Mouse (Mus musculus): ENCODE measurements around the gene Rad23b. TPM values are rescaled to one million over a fixed set of nuclear protein-coding genes. Genes with fewer than 3 reads are reported as not detected.
"Not testable (repeated sequence)": the region's sequence is repeated elsewhere in the genome, so short reads cannot be mapped to it uniquely, and the experiment has no call there.

The Rad23b gene
- 107 and 112 TPM in 2 replicates for total RNA-seq (2014; fragmentation: Nextera tagmentation)
- 172 and 177 TPM in 2 replicates for total RNA-seq (2017)

DNA sequence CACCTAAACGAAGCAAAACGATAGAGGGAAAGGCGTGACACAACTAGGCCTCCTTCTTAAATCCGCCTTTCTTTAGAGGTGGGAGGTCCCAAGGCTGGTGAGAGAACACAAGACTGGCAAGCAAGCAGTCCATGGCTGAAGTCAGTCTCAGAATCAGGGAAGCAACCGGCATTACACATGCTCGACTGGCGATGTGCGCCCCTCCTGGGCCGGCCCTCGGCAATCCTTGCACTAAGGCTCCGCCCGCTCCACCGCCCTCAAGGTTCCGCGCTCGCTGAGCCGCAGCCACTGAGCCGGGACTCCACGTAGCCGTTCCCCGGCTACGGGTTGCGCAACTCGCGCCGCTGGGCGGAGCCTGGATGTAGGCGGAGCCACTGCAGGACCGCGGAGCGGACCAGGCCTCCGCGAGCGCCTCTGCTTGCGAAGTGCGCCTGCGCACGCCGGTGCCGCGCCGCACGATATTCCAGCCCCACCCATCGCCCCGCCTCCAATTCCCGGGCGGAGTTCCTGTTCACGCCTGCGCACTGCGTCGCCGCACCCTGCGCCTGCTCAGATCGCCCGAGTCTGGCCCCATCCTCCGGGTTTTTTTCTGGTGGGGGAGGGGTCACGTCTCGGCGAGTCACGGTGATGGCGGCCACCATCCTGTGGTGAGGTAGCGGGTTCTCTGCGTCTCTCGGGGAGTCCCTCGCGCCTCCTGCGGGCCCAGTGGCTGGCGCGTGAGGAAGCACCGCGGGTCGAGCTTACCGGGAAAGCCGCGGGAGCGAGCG, at the start of gene Rad23b:
Gene Rad23b (plus strand): TSS at position 592 of the 767 bp plus-strand sequence.
- ATAC-seq (replicated peaks; ENCODE audit: low FRiP score, low TSS enrichment, poor library complexity, severe bottlenecking): peak; percentile 92

DNA sequence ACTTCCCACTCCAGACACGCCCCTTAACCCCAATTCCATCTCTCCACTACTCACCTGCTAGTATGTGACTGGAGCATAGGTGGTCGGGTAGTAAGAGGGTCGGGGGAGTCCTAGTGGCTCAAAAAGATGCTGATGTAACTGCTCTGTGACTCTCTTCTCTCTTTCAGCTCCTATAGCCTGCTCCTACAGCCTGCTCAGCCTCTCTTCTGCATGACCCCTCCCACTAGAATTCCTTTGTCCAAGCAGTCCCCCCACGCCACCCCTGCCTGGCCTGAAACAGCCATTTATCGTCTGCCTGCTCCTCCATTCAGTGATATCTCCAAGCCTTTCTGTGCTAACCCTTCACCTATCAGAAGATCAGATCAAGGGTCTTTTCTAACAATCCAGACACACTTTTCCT, 45.7 kb upstream of the Rad23b start:
- ATAC-seq (replicated peaks; ENCODE audit: low FRiP score, low TSS enrichment, poor library complexity, severe bottlenecking): no peak

DNA sequence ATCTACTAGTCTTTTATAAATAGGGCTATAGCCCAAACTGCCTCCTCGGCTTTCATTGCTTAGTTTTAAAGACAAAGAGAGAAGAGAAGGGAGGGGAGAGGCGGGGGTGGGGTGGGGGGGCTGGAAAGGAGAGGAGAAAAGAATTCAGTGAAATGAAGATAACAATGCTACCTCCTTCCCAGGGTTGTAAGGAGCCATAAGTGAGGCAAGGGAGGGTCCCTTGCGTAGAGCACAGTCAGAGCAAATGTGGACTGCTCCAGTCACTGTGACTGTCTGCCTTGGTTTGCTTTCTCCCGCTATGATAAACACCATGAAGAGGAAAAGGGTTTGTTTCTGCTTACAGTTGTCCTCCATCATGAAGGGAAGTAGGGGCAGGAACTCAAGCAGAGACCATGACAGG, 43.2 kb upstream of the Rad23b start:
- no peak for ATAC-seq (replicated peaks; ENCODE audit: low FRiP score, low TSS enrichment, poor library complexity, severe bottlenecking)

DNA sequence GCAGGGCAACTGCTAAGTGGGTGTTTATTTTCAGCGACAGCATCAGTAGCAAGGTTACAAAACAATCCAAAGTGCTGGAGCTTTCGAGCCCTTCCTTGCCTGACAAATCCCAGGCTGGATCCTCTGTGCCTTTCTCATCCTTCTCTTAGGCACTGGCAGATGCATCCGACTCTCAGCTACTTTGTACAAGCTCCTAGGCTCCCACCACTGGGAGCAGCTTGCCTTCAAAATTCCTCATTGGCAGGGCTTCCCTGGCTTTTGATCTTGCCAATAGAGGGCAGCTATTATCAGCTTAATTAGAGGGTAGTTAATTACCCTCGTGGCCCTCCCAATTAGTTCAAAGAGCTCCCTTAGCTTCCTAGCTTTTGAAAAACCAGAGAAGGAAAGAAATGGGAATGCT, 33.1 kb upstream of the Rad23b start:
- ATAC-seq (replicated peaks; ENCODE audit: low FRiP score, low TSS enrichment, poor library complexity, severe bottlenecking): no peak

DNA sequence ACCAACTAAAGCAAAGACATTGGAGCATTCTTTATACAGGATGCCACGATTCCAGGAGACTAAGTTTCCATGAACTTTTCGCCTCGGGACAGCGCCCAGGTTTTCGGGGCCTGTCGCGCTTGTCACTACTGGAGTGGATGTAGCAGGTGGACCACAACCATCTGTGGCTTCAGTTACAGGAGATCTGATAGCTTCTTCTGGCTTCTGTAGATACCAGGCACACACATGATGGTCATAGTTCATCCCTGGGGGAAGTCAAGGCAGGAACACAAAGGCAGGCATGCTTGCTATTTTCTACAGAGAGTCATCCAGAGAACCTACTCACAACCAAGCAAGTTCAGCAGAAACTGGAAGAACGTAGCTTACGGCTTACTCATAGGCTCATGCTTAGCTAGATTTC, 31.5 kb upstream of the Rad23b start:
- not testable (repeated sequence) for ATAC-seq (replicated peaks; ENCODE audit: low FRiP score, low TSS enrichment, poor library complexity, severe bottlenecking)

DNA sequence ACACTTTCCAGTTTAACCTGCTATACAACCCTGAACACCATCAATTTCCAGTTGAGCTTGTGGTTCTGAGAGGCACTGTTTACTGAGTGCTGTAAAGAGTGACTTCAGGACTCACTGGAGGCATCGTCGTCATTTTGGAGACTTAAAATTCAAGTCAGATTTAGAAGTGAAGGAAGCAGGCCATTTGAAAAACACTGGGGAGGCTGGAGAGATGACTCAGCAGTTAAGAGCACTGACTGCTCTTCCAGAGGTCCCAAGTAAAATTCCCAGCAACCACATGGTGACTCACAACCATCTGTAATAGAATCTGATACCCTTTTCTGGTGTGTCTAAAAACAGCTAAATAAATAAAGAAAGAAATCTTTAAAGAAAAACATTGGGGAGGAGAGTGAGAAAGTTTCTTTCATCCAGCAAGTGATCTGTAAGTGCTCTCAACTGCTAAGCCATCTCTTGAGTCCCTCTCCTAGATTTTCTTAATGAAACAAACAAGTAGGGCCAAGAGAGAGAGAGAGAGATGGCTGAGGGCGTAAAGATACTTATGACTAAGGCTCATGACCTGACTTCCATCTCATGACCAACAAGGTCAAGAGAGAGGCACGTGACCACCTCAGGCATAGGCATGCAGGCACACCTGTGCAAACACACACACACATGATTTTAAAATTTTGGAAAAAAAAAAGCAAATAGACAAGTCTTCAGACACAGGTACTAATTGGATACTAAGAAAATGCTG, 23.9 kb upstream of the Rad23b start:
- ATAC-seq (replicated peaks; ENCODE audit: low FRiP score, low TSS enrichment, poor library complexity, severe bottlenecking): no peak

DNA sequence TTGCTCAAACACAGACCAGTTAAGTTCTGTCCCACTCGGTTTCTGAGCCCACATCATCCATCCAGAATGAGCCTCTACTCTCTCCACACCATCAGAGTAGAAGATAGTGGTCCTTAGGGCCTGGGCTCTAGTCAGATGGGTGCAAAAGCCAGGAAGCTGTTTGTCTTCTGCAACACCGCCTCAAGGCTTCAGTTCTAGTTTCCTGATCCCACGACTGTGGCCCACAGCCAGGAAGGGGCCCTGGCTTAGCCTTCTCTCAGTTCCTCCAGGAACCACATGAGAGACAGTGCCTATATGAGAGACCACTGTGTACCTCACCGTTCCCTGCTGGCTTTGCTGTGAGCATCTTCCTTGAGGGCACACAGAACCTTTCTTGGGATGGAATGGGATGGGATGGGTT, 22.3 kb upstream of the Rad23b start:
- no peak; the same call in 1 of the 2 replicates for ATAC-seq (replicated peaks; ENCODE audit: low FRiP score, low TSS enrichment, poor library complexity, severe bottlenecking)

DNA sequence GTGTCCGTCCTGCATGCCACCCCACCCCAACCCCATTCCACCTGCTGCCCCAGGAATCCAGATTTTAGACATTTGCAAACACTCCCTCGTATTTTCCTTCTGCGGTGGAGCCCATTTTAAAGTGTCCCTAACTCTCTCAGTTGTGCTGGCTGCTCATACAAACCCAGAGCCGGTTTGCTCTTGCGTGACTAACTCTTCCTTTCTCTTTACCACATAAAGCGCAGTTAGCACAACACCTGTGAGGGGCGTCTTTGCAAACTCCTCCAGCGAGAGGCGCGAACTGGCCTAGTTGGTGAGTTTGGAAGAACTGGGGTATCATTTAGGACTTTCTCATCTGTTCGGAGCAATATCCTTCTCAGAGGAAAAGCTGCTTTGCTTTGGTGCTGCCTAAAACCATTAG, 21.4 kb upstream of the Rad23b start:
- no peak for ATAC-seq (replicated peaks; ENCODE audit: low FRiP score, low TSS enrichment, poor library complexity, severe bottlenecking)

DNA sequence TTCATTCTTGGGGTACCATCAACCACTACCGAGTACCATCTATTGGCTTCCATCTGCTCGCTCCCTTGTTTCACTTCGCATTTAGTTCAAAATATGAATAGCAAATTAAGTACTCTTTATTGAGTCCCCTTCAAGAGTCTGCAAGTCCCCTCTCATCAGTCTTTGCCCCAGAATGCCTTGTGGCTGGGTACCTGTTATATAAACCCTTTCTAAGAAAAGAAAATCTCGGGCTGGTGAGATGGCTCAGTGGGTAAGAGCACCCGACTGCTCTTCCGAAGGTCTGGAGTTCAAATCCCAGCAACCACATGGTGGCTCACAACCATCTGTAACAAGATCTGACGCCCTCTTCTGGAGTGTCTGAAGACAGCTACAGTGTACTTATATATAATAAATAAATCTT, 20.9 kb upstream of the Rad23b start:
- not testable (repeated sequence) for ATAC-seq (replicated peaks; ENCODE audit: low FRiP score, low TSS enrichment, poor library complexity, severe bottlenecking)

DNA sequence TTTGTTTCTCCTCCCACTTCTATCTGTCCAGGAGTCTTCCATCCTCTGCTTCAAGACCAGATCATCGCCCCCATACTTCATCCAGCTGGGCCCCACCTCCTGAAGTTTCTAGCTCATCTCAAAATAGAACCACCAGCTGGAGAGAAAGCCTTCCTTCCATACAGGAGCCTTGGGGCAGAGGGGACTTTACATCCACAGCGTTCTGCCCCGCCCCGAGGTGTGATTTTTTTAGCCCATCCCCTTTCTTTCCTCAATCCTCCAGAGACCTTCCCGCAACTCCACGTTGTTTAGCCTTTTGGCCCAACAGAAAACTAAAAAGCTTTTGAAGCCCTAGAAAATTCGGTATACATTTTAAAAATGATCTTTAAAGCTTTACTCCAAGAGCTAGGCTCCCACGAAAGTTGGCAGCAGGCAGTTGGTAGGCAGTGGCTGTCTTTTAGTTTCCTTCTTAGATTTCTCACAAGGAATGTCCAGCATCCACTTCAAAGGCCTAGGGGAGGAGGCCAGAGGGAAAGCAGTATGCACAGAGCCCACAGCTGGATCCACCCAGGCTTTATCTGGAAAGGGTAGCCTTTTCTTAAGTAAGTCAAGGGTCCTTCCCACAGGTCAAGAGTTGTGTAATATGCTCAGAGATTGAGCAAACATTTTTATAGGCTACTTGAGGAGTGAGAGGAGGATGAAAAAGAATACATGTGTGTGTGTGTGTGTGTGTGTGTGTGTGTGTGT, 20.1 kb upstream of the Rad23b start:
- no peak for ATAC-seq (replicated peaks; ENCODE audit: low FRiP score, low TSS enrichment, poor library complexity, severe bottlenecking)

DNA sequence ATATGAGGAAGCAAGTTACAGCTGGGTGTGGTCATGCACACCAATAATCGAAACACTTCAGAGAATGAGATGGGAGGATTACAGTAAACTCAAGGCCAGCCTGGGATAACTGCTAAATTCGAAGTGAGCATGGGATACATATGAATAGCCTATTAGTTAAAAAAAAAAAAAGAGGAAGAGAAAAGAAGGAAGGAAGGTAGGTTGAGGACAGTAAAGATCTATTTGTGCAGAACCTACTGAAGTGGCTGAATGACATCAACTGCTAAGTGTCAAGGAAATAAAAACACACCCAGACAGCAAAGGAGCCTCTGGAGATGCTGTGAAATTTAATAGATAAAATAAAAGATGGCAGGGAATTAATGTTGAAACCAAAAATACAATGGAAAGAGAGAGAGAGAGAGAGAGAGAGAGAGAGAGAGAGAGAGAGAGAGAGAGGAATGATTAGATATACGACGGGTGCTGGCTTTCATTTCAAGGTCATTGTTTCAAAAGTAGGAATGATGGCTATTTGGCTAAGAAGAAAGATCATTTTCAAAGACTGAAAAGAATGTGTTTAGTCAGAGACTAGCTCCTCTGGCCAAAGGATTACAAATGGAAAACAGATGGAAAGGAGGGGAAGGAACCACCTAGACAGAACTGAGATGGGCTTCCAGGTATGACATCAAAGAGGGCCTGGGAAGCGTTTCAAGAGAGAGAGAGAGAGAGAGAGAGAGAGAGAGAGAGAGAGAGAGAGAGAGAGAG, 14.6 kb upstream of the Rad23b start:
- ATAC-seq (replicated peaks; ENCODE audit: low FRiP score, low TSS enrichment, poor library complexity, severe bottlenecking): no peak

DNA sequence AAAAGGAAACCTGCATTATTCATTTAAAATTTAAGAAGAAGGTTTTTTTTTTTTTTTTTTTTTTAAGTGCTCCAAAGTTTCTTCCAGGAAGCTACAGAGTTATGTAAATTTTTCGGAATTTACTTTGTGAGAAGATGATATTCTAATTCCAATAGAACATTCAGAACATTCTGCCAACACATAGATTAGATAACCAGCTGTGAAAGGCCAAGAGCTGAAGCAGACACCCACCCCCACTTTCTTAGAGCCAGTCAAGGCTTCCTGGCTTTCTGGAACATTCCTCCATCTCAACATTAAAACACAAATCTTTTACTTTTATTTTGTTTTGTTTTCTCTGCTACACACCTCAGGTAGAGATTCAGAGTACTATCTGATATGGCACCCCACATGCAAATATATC, 10.9 kb upstream of the Rad23b start:
- 0 out of 2 replicates have a peak, but pooled peaks have one; percentile 23 for ATAC-seq (replicated peaks; ENCODE audit: low FRiP score, low TSS enrichment, poor library complexity, severe bottlenecking)

DNA sequence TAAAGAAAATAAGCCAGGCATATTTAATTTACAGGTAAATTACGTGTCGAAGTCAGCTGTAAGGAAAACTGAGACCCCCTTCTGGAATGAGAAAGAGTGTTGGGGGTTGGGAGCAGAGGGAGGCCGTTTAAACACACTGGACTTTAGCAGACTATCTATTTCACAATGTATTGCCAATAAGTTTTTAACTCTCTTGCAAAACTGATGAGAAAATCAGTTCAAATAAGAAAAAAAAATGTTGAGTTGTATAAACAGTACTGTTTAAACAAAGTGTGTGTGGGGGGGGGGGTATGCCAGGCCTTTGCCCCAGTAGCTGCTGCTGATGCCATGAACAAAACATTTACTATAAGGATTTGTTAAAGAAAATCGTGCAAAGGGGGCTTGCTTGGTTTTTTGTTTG, 10.5 kb upstream of the Rad23b start:
- ATAC-seq (replicated peaks; ENCODE audit: low FRiP score, low TSS enrichment, poor library complexity, severe bottlenecking): no peak

DNA sequence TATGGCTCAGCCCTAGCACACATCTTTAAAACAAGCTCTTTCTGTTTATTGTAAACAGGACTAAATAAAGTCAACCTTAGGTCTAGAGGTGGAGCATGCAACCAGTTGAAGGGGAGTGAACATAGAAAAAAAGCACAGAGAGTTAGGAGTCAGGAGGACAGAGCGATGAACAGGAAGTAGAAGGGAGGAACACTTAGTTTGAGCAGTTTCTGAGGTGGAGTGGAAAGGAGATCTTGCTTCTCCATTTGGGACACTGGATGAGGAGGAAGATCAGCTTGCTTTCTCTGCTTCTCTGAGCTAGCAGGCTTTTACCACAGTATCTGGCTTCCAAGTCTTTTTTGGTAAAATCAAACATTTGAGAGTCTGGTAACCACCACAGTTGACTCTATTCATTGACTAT, 8.0 kb upstream of the Rad23b start:
- ATAC-seq (replicated peaks; ENCODE audit: low FRiP score, low TSS enrichment, poor library complexity, severe bottlenecking): no peak

DNA sequence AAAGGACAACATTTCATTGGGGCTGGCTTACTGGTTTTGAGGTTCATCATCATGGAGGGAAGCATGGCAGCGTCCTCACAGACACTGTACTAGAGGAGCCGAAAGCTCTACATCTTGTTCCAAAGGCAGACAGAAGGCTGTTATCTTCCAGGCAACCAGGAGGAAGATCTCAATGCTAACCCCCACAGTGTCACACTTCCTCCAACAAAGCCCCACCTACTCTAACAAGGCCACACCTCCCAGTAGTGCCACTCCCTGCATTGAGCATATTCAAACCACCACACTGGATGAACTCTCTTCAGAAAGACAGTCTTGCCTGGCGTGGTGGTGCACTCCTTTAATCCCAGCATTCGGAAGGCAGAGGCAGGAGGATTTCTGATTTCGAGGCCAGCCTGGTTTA, 7.2 kb upstream of the Rad23b start:
- peak; percentile 97 for ATAC-seq (replicated peaks; ENCODE audit: low FRiP score, low TSS enrichment, poor library complexity, severe bottlenecking)

DNA sequence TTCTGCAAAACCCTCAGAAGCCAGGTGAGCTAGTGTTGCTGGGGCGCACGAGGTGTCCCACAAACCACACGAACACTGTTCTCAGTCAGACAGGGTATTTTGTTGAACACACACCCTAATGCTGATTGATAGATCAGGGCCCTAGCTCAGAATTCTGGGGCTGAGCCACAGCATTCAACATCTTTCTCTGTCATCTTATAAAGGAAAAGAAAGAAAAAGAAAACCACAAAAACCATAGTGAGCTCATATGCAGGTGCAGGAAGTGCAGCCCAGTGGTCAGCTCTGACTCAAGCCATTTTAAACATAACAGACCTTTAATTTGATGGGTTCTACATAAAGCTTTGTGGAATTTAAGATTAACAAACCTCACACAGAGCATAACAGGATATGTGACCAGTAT, 6.6 kb upstream of the Rad23b start:
- ATAC-seq (replicated peaks; ENCODE audit: low FRiP score, low TSS enrichment, poor library complexity, severe bottlenecking): no peak

DNA sequence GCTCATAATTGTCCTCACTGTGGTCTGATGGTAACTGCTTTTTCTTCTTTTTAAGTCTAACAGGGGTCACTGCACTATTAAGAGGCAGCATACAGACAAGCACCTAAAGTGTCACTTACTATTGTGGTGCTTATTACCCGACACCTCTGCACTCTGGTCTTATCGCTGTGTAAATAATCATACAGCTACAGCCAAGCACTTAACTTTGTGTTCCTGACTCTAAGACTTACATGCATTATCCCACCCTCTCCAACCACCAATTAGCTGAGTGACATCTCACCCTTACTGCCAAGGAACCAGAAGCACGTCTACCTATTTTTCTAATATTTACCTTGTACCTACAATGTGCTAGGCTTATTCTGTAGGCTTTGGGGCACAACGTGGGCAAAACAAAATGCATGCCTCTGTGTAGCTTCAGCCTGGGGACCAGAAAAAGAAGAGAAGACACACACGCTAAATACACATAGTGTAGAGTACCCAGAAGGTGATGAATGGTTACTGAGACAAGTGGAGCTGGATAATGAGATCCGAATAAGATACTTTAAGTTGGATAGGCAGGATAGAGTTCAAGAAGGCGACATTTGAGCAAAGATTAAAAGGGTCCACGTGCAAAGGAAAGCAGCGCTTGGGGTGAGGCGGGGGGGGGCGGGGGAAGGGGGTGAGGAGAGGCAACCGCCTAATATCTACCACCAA, 938 bp upstream of the Rad23b start:
- ATAC-seq (replicated peaks; ENCODE audit: low FRiP score, low TSS enrichment, poor library complexity, severe bottlenecking): no peak

DNA sequence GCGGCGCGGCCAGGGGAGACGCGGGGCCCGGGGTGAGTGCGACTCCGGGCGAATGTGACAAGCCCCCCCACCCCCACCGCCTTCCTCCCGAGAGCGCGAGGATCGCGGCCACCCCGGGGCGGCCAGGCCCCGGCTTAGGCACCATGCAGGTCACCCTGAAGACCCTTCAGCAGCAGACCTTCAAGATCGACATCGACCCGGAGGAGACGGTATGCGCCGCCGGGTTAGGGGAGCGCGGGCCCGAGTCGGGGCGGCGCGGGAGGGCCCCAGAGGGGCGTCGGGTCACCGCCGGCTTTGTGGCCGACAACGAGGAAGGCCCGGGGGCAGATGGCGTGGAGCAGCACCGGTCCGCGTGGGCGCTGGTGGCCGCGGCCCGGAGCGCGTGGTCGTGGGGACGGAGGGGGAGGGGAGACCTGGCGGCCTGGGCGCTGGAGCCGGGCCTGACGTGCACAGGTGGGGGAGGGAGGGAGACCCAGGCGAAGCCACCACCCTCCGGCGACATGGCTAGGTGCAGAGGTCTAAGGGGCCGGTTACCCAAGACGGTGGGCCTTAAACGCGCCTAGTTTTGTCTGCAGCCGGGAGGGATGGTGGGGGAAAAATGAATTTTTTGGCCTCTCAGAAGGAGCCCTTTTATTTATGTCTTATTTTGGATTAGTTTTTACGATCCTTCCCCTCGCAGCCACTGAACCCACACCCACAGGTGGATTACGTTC, 532 bp downstream of the Rad23b start:
- ATAC-seq (replicated peaks; ENCODE audit: low FRiP score, low TSS enrichment, poor library complexity, severe bottlenecking): peak; percentile 35; the same call in 1 of the 2 replicates

Measured in megakaryocyte-erythroid progenitor cell, adult 5-6 weeks (primary cell).